Mouse (Mus musculus) E14TG2a.4 (cell line): ENCODE results near the gene Sh3pxd2b.
A peak's percentile ranks its signal among the peaks of the same experiment; 100 is the strongest.

ENCODE experiments used
- H3K27me3 ChIP-seq: 2 replicates; pipeline ENCODE4 v1.6.1; 2014; ENCODE audit warnings: low read length, control low read depth; ENCODE audit not compliant: insufficient read depth
- H3K36me3 ChIP-seq: 2 replicates; pipeline ENCODE4 v1.6.1; 2014; ENCODE audit warnings: low read length, control low read depth; ENCODE audit not compliant: insufficient read depth
- H3K4me1 ChIP-seq: replicated peaks from 2 replicates; pipeline ENCODE4 v1.6.1; 2014; ENCODE audit warnings: low read depth, low read length, control low read depth
- H3K4me3 ChIP-seq: replicated peaks from 2 replicates; pipeline ENCODE4 v1.5.1; 2014; ENCODE audit warnings: mild to moderate bottlenecking, low read length
- H3K9me3 ChIP-seq: 2 replicates; pipeline ENCODE4 v1.6.1; 2014; ENCODE audit warnings: low read length, control low read depth
- CTCF ChIP-seq: conservative IDR thresholded peaks from 2 replicates; pipeline ENCODE4 v1.5.1; 2014; ENCODE audit warnings: low read length
- NANOG ChIP-seq: IDR thresholded peaks from 2 replicates; pipeline ENCODE4 v1.6.1; 2014; ENCODE audit warnings: borderline replicate concordance, low read length, mixed read lengths
- POU5F1 ChIP-seq: IDR thresholded peaks from 2 replicates; pipeline ENCODE4 v1.6.1; 2014; ENCODE audit warnings: low read length, borderline replicate concordance

The Sh3pxd2b gene

DNA sequence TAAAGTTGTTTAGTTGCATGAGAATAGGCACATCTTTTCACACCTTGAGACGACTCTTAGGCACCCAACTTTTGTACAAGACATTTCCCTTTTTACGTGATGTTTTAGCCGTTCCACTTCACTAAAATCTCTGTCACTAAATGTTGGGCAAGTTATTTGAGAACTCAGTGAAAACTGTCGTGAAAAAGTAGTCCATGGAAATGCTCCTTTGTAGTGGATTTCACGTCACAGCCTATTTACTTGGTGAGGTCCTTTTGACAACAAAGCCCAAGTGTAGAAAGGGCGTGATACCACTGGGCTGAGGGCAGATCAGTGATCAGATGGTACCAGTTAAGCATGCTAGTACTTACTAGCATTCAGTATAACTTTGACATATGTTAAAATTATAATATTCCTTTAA is 108.7 kb downstream of the Sh3pxd2b start:
- Histone ChIP-seq H3K4me3 (peak overlapping the region; percentile 94), H3K27me3 (peaks cover 24% of the 10 kb centered on the region), H3K36me3 (no peaks in the 10 kb centered on the region), H3K9me3 (no peaks in the 10 kb centered on the region), H3K4me1 (peaks cover 16% of the 10 kb centered on the region)
- TF ChIP-seq NANOG (no peak), POU5F1 (no peak), CTCF (no peak)

DNA sequence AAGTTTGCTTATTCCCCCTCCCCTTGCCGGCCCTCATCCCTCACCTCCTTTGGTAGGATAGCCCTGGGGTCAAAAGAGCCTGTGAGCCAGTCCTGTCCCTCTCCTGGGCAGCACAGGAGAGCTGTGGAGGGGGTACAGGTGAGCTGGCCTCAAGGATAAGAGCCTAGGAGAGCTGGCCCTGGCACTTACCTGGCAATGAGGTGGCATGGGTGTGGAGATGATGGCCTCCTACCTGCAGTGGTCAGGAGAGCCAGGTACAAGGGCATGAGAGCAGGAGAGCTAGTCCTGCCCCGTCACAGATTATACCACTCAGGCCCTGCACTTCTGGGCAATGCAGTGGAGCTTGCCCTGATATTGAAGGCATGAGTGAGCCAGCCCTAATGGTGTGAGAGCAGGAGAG is 116.7 kb downstream of the Sh3pxd2b start:
- Histone ChIP-seq H3K4me1 (peaks cover 23% of the 10 kb centered on the region), H3K4me3 (no peak overlapping the region), H3K36me3 (no peaks in the 10 kb centered on the region), H3K9me3 (no peaks in the 10 kb centered on the region), H3K27me3 (no peaks in the 10 kb centered on the region)
- no peak for TF ChIP-seq NANOG
- no peak for TF ChIP-seq CTCF
- no peak for TF ChIP-seq POU5F1

DNA sequence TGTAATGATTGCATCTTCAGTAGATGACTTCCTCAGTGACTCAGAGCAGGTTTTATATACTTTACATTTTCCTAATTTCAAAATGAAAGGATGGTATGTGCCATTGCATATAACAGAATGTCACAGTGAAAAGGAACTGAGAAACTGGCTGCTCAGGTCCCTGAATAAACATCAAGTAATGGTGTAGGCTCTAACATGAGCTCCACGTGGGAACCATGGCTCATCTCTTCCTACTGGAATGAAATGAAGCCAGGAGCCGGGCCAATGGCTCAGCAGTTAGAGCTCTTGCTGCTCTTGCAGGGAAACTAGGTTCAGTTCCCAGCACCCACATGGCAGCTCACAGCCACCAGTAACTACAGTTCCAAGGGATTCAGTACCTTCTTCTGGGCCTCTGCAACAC is 124.3 kb downstream of the Sh3pxd2b start:
- no peaks in the 10 kb centered on the region for H3K9me3 ChIP-seq

DNA sequence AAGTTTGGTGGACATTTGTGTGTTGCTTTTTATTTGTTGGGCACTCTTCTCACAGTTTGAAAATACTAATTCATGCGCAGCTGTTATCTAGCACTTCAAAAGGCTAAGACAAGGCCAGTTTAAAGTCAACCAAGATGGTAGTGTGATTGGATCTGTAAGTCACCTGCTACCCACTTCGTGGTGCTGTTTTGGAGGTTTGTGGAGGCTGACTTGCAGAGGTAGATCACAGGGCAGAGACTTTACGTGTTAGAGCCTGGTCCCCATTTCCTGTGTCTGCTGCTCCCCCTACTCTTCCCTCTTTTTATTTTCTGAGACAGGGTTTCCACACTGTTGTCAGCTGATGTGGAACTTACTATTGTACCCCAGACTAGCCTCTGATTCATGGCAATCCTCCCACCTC is 127.1 kb downstream of the Sh3pxd2b start:
- Histone ChIP-seq H3K4me1 (0 out of 2 replicates have a peak, but pooled peaks cover 5% of the 10 kb centered on the region), H3K4me3 (no peak overlapping the region), H3K36me3 (no peaks in the 10 kb centered on the region), H3K9me3 (no peaks in the 10 kb centered on the region), H3K27me3 (no peaks in the 10 kb centered on the region)
- TF ChIP-seq POU5F1 = no peak
- TF ChIP-seq CTCF = no peak
- no peak for TF ChIP-seq NANOG

More for the DNA sequence above, 124.3 kb downstream of the Sh3pxd2b start:
- peaks cover 19% of the 10 kb centered on the region for H3K4me1 ChIP-seq
- TF ChIP-seq POU5F1 (no peak), CTCF (no peak), NANOG (no peak)
- H3K4me3 ChIP-seq = no peak overlapping the region
- H3K27me3 ChIP-seq = no peaks in the 10 kb centered on the region
- H3K36me3 ChIP-seq = no peaks in the 10 kb centered on the region

DNA sequence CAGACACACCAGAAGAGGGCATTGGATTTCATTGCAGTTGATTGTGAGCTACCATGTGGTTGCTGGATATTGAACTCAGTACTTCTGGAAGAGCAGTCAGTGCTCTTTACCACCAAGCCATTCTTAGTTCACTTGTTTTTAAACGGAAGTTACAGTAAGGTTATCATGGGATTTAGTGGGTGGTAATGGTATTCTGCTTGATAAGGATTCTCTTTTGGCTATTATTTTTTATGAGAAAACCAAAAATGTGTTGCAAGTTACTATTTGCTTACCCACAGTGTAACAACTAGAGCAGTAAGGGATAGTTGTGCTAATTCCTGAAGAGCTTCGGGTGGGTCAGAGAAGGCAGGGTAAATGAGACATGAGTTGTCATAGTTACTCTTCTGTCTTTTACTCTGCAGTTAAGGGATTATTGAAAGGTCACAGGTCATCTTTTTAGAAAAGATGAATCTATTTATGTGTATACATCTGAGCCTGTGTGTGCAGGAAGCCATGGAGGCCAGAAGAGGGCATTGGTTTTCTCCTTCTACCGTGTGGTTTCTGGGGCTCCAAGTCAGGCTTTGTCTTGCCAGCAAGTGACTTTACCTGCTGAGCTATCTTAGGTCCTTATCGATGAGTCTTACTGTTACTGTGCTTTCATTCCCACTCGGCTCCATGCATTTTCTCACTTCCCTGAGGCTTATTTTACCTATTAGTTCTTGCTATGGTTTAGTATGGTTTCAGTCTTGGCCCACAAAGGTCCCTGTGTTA is 128.0 kb downstream of the Sh3pxd2b start:
- TF ChIP-seq POU5F1 = no peak
- TF ChIP-seq NANOG = no peak
- TF ChIP-seq CTCF = no peak; the same call in 1 of the 2 replicates
- H3K9me3 ChIP-seq = no peaks in the 10 kb centered on the region
- H3K27me3 ChIP-seq = no peaks in the 10 kb centered on the region
- H3K4me1 ChIP-seq = 0 out of 2 replicates have a peak, but pooled peaks cover 5% of the 10 kb centered on the region
- H3K36me3 ChIP-seq = no peaks in the 10 kb centered on the region
- H3K4me3 ChIP-seq = no peak overlapping the region
